Mouse (Mus musculus): ENCODE measurements around the gene Inafm2.

DNA sequence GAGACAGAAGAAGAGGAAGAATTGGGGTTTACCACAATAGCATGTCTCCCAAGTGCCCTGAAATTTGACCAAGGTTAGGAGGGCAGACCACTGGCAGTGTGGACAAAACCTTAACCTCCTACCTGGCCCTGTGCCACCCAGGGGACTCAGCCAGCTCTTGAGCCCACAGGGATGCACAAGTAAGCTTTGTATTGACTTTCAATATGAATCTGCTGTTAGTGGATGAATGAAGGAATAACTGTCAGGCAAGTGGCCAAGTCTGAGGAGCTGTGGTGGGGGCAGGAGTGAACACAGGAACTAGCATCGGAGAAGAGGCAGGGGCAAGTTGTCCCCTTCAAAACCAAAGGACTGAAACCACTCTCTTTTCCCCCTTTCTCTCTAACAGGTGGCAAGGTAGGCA, 29.8 kb downstream of the Inafm2 start:
- no peak for TF ChIP-seq CTCF (IDR thresholded peaks at IDR 0.05; ENCODE audit: insufficient read depth, low read length)
- no peak for TF ChIP-seq POLR2A (IDR thresholded peaks at IDR 0.05; ENCODE audit: borderline replicate concordance, extremely low read depth, low read depth, low read length)
